Mouse (Mus musculus): ENCODE measurements around the gene Haus3.

Gene Haus3

DNA sequence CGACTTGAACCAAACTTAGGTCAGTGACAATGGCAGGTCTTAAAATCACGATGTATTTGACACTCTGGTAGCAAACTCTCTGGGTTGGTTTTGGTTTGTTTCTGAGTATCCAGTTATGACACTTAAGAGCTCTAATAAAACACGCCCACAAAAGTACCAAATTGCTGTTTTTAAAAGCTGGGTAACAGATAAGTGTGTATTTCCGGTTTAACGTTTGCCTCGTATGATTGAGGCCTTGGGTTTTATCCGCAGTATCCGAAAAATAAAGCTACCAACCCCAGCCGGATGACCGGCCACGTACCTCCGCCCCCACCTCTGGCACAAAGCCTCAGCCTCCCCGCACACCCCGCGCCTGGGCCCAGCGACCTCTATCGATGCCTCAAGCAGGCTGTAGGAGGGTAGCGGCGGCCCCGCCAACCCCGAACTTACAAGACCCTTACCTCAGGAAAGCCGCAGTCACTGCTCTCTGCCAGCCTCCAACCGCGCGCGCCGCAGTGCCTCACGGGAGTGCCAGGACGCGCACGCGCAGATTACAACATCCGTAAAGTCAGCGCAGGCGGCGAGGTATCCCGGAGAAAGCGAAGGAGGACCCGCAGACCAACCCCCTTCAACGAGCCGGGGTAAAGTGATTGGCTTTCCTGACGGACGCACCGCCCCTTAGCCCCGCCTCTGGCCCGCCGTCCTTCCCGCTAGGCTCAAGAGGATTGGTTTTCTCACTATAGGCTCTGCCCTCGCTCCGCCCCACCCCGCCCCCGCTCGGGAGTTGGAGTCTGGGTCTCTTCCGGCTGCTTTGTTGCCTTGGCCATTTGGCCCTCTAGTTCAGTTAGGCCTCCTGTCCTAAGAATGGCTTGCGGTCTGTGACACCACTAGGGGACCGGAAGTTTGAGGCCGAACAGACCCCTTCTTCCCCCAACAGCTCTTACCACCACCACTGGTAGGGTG lies at the start of gene Haus3, which contains the start of gene Poln:
Gene Haus3, minus strand, starts transcription at position 578 of the 942 bp plus-strand sequence.
Gene Poln, minus strand, starts transcription at position 499 of the 942 bp plus-strand sequence.
- peak; percentile 90 to 98 for DNase-seq (ENCODE audit: low spot score in 2 of 2)

DNA sequence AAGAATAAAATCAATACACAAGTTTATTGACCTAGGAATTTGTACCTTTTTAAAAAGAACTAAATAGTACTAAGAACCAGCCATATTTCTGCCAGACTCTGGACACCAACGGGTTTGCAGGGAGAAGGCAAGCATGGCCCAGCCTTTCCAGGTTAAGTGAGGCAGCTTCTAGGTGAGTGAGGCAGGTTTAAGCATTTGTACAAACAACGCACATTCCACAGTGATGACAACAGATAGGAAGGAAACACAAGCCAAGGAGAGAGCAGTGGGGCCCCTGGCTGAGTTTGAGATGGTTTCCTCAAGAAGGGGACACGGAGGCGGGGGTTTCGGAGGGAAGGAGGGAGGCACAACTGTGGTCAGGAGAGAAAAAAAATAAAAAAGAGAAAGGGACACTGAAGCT lies 49.3 kb upstream of the Haus3 start:
- peak in 1 of 2 experiments; percentile 24 for DNase-seq (ENCODE audit: low spot score in 2 of 2)

DNA sequence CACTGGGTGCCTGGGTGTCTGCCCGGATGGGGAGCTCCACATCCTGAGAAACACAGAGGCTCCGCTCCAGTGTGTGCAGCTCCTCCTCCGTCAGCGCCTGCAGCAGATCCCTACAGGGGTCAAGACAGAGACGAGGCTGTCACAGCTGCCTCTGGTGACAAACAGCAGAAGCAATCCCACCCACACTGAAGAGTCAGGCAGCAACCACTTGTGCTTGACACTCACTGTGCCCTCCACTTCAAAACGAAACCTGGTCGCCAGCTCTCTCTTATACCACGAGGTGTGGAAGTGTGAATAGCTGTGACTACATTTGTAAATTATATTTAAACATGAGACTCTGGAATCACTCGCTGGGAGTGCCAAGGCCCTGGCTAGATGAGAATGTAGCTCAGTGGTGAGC lies 48.4 kb upstream of the Haus3 start:
- DNase-seq (ENCODE audit: low spot score in 2 of 2) = no peak

DNA sequence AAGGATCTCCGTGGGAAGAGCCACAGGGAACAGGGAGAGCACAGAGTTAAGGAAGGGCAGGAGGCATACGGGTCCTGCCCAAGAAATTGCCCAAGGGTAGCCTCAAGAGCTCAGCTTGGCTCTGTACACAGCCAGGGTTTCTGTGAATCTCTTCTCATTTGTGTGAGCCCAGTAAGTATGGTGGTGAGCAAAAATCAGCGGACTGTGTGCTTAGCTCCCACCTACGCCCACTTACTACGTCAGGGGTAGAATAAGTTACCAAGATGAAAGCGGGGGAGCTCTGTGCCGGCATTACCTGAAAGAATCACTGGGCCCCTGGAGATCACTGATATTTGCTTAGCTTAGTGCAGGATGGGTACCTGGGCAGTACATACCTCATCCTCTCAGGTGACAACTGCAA lies 46.7 kb upstream of the Haus3 start:
- DNase-seq (ENCODE audit: low spot score in 2 of 2) = no peak

DNA sequence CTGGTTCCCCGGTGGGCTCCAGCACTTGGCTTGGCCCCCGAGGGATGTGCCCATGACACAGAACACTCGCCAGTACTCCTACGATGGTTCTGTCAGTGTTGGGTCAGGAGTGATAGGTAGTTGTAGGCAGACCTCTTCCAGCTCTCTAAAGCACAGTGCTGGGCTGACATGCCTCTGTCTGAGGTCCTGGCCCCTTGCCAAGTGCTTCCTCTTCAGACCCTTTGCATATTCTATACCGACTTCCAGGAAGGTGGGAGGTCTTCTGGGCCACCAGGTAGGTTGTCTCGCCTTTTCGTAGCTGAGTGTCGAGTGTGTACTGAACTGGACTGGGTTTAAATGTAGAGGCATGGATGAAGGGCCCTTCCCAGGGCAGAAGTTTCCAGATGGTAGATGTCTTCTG lies 44.3 kb upstream of the Haus3 start:
- no peak for DNase-seq (ENCODE audit: low spot score in 2 of 2)

DNA sequence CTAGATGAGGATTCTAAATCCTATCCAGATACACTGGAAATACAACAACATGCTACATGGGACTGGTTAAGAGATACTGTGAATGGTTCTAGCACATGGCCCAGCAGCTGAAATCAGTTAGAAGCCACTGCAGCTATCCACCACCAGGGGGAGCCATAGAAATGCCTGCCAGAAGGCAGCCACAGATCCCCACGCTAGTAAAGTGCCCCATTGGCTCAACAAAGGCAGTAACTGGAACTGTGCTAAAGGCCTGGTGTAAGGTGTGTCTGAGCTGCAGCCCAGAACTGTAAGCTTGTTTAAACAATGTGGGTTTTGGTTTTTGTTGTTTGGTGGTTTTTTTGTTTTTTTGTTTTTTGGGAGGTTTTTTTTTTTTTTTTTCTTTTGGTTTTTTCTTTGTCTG lies 41.0 kb upstream of the Haus3 start:
- peak; percentile 71 to 78 for DNase-seq (ENCODE audit: low spot score in 2 of 2)

DNA sequence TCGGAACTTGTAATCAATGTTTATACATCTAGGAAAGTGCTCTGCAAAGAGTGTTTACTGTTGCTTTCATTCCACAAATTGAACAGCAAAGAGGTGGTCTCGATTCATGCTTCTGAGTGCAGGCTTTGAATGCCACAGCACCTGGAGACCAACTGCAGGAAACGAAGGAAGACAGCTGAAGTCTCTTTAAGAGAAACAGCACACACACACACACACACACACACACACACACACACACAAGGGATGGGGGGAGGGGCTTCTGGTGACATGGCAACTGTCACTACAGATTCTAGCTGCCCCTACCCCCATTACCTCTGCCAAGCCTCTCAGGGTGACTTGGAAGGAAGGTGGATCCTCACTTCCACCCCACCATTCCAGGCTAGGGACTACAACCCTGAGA lies 38.2 kb upstream of the Haus3 start:
- no peak for DNase-seq (ENCODE audit: low spot score in 2 of 2)

DNA sequence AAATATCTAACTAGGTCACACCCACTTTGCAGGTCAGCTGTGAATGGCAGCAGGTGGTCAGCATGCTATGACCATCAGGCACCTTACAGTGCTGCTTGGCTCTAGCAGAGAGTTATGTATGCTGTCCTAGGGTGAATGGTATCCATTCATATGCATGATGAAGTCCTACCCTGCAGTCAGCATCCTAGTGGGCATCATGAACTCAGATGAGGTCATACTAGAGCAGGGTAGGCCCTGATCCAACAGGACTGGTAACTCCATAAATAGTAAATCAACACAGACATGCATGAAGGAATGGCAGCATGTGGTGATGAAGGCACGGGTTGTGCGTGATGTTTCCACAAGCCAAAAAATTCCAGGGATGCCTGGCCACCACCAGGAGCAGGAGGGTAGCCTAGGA lies 36.5 kb upstream of the Haus3 start:
- no peak for DNase-seq (ENCODE audit: low spot score in 2 of 2)

DNA sequence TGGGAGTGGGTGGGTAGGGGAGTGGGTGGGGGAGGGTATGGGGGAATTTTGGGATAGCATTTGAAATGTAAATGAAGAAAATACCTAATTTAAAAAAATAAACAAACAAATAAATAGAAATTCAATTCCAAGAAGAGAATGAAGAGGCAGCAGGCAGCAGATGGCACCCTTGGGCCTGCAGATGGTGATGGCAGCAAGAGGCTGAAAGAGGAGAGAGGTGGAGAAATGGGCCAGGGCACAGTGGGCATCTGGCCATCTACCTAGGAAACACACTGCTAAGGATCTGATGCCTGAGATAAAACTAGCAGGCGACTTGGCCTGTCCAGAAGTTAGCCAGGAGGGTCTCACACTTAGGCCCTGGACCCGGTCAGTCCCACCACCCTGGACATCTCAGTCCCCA lies 35.6 kb upstream of the Haus3 start:
- DNase-seq (ENCODE audit: low spot score in 2 of 2) = no peak

DNA sequence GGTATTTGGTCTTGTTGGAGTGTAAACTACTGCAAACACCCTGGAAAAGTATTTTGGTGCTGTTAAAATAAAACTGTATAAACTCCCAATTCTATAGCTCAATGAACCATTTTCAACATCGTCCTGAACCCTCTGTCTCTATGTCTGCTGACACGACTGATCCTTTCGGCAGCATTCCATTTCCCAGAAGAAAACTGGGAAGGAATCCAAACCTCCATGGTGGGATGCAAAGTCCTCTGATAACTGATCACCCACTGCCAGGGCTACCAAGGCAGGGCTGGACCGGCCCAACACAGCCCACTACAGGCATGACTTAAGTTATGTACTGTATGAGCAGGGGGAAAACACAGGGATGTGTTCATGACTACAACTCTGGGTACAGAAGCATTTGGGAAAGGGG lies 32.7 kb upstream of the Haus3 start:
- no peak for DNase-seq (ENCODE audit: low spot score in 2 of 2)

DNA sequence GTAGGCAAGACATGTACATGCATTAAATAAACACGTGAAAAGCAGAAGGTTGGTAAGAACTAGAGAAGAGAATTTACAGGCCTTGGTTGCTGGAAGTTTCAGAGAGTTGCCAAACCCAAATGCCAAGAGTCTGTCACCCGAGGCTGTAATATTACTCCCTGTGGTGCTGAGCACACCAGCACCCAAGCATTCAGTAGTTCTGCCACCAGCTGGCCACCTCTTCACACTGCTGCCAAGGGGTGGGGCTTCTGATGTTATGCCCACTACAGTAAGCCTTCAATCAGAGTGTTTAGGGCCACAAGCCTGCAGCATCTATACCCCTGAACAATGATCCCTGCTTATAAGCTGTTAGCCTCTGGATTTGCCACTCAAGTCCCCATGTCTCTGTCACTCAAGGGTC lies 32.1 kb upstream of the Haus3 start:
- DNase-seq (ENCODE audit: low spot score in 2 of 2) = no peak

DNA sequence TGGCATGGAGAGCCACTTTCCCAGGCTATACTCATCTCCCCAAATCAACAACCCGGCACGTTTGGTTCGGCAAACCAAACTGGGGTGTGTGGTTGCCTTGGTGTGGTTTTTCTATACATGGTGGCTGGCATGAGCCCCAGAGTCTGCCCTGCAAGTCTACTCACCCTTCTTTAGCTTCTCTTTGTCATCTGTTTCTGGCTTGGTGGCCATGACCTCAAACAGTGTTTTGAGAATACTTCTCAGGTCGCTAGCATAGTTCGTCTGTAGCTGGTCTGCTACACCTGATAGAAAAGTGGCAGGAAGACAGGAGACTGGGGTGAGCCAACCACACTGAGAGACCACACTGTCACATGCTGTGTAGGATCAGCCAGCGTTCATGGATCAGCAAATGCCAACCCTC lies 29.3 kb upstream of the Haus3 start:
- no peak for DNase-seq (ENCODE audit: low spot score in 2 of 2)

DNA sequence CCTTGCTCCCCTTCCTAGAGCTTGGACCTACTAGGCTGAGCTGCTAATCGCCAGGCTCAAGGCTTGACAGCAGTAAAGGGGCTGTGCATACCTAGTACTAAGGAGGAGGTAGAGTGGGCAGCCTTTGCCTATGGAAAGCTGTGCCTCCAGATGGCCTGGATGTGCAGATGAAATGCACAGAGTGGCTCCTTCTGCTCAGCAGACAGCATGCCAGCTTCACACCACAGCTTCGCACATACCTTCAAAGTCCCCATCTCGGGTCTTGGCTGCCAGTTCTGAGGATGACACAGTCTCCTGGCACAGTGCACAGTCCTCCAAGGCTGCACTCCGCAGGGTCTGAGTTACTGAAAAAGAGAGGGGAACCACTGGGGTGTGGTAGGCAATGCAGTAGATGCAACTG lies 27.9 kb upstream of the Haus3 start:
- no peak for DNase-seq (ENCODE audit: low spot score in 2 of 2)

DNA sequence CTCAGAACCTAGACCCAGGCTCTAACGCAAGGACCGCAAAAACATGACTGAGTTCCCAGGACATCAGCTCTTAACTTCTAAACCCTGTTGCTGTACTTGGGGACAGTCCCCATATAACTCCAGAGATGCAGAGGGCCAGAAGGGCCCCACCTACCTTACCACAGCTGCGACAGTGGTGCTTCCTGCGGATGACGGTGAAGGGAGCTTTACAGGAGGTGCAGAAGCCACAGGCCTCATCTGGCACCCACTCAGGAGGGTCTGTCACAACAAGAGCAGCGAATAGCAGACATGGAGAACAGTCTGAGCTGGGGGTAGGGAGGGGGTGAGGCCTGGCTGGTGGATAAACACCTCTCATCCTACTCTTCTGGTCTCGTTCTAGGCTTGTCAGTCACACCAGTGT lies 27.1 kb upstream of the Haus3 start:
- DNase-seq (ENCODE audit: low spot score in 2 of 2) = no peak

DNA sequence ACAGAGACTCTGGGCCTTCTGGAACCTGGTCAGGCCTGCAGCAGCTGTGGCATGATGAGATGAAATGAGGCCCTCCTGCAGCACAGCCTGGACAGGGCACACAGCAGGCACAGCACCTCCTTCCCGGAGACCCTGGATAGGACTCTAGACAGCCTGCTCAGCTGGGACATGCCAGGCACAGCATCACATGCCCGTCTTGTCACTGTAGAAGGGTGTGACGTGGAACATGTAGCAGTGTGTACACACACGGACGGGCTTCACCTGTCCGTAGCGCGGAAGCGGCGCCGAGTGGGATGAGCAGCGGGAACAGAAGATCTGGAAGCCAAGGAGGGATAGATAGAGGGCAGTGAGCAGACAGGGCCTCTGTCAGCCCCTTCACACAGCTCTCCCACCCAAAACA lies 26.5 kb upstream of the Haus3 start:
- DNase-seq (ENCODE audit: low spot score in 2 of 2) = no peak

DNA sequence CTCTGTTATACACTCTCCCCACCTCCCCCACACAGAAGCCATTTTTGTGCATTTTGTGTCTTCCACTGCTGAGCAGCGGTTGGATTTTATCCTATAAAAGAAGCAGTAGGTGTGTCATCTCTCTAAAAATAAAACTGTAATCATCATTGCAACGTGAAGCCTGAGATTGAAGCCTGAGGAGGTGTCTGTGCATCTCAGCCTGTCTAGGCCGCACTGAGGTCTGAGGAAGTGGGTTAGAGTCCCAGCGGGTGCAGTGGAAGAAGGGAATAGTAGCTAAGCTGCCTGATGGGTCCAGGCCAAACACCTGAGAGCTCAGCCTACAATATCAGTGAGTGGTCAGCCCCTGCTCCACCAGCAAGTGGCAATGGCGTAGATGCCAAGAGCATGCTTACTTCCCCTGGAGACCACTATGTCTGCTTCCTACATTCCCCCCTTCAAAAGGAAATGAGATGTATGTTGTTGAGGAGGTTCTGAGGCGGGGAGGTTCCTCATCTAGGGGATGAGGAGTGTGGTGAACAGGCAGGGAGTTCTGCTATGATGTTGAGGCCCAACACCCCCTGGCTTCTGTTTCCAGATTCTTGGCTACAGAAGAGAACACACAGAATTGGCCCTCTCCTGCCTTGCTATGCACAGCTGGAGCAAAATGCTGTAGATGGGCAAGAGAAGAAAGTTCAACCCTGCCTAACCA lies 25.8 kb upstream of the Haus3 start:
- no peak for DNase-seq (ENCODE audit: low spot score in 2 of 2)

DNA sequence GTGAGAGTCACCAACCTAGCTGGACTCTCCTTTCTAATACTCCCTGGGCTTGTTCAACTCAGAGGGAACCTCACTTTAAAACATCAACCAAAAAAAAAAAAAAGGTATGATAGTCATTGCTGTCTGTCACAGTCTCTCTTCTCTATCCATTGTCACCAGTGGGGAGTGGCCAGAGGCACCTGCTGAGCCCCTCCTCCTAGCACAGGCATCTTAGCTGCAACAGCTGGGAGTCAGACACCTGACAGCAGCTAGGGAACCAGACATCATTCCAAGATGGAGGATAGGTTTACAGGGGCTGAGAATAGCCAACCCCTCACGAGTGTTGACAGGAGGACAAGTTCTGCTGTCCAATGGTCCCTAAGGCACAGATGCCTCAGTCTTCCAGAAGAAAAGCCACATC lies 25.1 kb upstream of the Haus3 start:
- no peak for DNase-seq (ENCODE audit: low spot score in 2 of 2)

DNA sequence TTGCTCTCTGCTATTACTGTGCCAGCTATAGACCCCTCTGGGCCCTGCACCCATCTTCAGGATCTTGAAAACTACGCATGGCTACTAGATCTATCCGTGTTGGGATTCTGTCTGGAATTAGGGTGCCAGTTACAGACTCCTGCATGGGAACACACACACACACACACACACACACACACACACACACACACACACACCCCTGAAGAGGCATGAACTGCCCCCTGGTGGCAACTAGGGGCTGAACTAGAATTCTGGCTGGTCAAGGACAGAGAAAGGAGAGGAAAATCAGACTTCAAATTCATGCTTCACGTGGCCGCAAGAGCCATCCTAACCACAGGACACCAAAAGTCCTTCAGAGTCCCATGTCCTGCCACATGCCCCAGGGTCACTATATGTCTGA lies 22.5 kb upstream of the Haus3 start:
- no peak for DNase-seq (ENCODE audit: low spot score in 2 of 2)

DNA sequence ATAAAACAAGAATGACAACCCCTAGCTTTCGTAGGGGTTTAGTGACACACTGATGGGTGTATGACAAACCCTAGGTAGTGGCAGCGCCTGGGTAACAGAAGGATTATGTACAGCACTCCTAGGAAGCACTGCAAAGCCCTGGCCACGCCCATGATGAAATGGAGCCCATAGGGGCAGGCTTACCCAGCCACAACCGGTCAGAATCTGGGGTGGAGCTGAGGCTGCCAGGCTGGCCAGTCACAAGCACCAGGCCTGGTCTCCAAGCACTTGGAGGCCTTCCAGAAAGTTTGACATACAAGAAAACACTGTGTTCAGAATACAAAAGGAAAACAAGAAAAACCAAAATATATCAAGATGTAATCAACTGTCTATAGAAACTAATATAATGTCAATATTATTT lies 21.7 kb upstream of the Haus3 start:
- DNase-seq (ENCODE audit: low spot score in 2 of 2) = peak in 1 of 2 experiments; percentile 71

DNA sequence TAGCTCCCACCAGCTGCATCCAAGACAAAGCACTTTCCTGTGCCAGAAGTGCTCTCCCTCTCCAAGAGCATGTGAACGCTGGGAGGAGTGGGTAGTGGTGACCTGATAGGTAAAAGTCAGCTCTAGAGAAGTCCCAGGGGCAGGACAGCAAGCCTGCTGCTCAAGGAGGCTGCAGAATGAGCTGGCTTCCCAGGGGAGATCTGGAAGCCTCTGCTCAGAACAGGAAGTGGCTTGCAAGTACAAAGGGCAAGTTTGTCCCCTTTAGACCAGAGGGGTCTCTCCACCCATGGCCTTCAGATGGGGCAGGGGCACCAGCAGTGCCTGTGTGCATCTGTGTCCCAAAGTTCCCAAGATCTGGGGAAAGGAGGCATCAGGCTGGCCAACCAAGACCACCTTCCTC lies 20.2 kb upstream of the Haus3 start:
- DNase-seq (ENCODE audit: low spot score in 2 of 2) = no peak

DNA sequence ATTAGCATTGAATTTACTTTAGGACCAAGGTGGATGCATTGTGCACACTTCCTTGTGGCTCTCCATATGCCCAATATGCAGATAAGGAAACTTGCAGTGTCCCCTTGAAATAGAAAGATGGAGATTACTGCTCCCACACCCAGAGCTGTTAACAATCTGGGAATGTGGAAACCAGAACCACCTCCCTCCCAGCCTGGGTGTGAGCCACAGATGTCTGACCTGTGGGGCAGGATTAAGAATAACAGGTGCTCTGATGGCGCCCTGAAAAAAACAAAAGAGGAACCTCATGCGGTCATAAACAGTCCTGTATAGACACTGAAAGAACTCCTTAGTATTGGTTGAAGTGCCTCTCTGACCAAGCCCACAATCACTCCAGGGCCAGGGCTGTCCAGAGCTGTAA lies 19.5 kb upstream of the Haus3 start:
- DNase-seq (ENCODE audit: low spot score in 2 of 2) = no peak

DNA sequence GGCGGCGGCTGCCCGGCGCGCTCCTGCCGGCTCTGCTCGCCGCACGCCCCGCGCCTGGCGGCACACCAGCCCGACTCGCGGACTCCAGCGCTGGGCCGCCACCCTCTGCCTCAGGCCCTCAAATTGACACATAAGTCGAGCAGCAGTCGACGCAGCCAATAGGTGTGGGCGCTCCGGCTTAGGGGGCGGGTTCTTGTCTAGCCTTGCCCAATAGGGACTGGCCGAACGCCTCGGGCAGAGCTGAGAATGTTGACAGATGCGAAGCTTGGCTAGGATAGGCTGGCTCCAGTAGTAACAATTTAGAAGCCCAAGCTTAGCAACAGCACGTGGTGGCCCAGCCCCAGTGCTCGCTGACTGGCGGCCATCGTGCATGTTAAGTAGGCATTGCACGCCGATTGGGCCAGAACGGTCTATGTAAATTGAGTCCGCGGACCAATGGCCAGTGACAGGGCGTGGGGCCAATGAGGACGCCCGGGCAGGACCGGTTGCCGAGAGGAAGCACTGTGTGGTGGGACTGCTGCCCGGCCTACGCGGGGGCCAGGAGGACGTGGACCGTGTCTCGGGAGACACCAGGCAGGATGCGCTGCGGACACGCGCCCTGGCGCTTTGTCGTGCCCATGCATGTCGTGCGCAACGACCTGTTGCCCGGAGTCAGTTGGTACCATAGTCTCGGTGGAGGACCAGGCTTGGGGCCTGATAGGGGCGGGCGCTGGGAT lies 18.4 kb upstream of the Haus3 start, which contains the start of gene Mxd4:
Gene Mxd4, minus strand, starts transcription at position 120 of the 716 bp plus-strand sequence.
- DNase-seq (ENCODE audit: low spot score in 2 of 2) = peak; percentile 98 to 99
